Mouse (Mus musculus): ENCODE data around the gene Trak1. TPM values are rescaled to one million over a fixed set of nuclear protein-coding genes. Genes with fewer than 3 reads are reported as not detected.
A peak's percentile ranks its signal among the peaks of the same experiment; 100 is the strongest.

The Trak1 gene
- polyA plus RNA-seq (2014; fragmentation: Nextera tagmentation; extraction: Ambion mirVana) = 19.8 and 21.2 TPM in 2 replicates

DNA sequence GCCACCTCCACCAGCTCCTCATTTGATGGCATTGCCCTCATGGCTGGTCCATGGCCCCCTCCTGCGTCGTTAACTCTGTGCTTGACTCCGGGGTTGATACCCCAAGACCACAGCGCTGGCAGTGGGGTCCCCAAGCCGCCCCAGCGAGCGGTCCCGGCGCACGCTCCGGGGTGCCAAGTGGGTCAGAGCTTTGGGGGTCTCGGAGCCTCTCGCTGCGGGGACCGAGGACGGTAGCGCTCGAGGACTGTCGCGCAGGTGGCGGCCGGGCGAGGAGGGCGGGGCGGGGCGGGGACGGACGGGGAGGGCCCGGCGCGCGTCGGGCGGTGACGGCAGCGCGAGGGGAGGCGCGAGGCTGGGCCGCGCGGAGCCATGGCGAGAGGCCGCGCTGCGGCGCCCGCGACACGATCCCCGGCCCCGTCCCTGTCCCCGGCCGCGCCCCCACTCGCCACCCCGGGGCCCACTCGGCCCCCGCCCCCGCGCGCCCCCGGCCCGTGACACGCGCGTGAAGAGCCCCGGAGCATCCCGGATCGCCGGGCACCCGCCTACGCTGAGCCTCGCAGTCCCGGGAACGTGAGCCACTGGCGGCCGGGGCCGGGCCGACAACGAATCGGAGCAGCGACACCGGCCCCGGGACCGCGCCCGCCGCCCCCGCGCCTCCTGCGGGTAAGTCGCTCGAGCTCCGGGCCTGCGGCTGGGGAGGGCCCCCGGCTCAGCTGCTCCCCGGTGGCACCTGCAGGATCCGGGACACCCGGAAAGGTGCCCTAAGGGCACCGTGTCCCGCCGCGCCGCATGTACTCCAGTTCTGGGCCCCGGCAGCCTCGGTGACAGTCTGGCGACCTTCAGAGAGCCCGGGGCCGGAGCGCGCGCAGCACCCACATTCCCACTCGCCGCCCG, at the start of gene Trak1:
Trak1 (plus strand) TSS at position 332 of the 894 bp plus-strand sequence.
- H3K27ac ChIP-seq (ENCODE audit: low read depth, low read length) = peak within 1 kb of the TSS; percentile 54
- no peaks in the 10 kb centered on the region for H3K36me3 ChIP-seq (ENCODE audit: control insufficient read depth, insufficient read depth, low read length)
- H3K9me3 ChIP-seq (ENCODE audit: control insufficient read depth, low read length) = no peaks in the 10 kb centered on the region
- peak within 1 kb of the TSS; percentile 93 for H3K9ac ChIP-seq (ENCODE audit: low read depth, low read length)
- no peaks in the 10 kb centered on the region for H3K27me3 ChIP-seq (ENCODE audit: control insufficient read depth, insufficient read depth, low read length)
- H3K4me2 ChIP-seq (replicated peaks; ENCODE audit: low read depth, low read length) = peak within 1 kb of the TSS; percentile 73
- H3K4me1 ChIP-seq (replicated peaks; ENCODE audit: control insufficient read depth, insufficient read depth, low read length) = peaks cover 21% of the 10 kb centered on the region
- DNase-seq (ENCODE audit: low spot score) (peak; percentile 79), ATAC-seq (ENCODE audit: low FRiP score) (peak; percentile 84)
- H3K4me3 ChIP-seq (ENCODE audit: low read depth, low read length) = peak within 1 kb of the TSS; percentile 87
- WGBS = under 1% methylated on average over 72 of the region's 116 CpGs

GRCm38 (mm10) chr9:121247956-121248775, 49.1 kb upstream of the Trak1 start:
- H3K9ac ChIP-seq (ENCODE audit: low read depth, low read length) = no peak overlapping the region
- H3K36me3 ChIP-seq (ENCODE audit: control insufficient read depth, insufficient read depth, low read length) = no peaks in the 10 kb centered on the region
- DNase-seq (ENCODE audit: low spot score) (peak; percentile 89), ATAC-seq (ENCODE audit: low FRiP score) (no peak)
- no peak overlapping the region for H3K27ac ChIP-seq (ENCODE audit: low read depth, low read length)
- no peak overlapping the region for H3K4me3 ChIP-seq (ENCODE audit: low read depth, low read length)
- H3K9me3 ChIP-seq (ENCODE audit: control insufficient read depth, low read length) = no peaks in the 10 kb centered on the region
- no peaks in the 10 kb centered on the region for H3K27me3 ChIP-seq (ENCODE audit: control insufficient read depth, insufficient read depth, low read length)
- H3K4me2 ChIP-seq (replicated peaks; ENCODE audit: low read depth, low read length) = no peak overlapping the region
- no peaks in the 10 kb centered on the region for H3K4me1 ChIP-seq (replicated peaks; ENCODE audit: control insufficient read depth, insufficient read depth, low read length)
- 65% methylated on average over 12 of the region's 12 CpGs for WGBS

GRCm38 (mm10) chr9:121249805-121250204, 47.5 kb upstream of the Trak1 start:
- H3K4me1 ChIP-seq (replicated peaks; ENCODE audit: control insufficient read depth, insufficient read depth, low read length) = no peaks in the 10 kb centered on the region
- no peaks in the 10 kb centered on the region for H3K9me3 ChIP-seq (ENCODE audit: control insufficient read depth, low read length)
- no peak overlapping the region for H3K9ac ChIP-seq (ENCODE audit: low read depth, low read length)
- H3K27ac ChIP-seq (ENCODE audit: low read depth, low read length) = no peak overlapping the region
- H3K4me3 ChIP-seq (ENCODE audit: low read depth, low read length) = no peak overlapping the region
- DNase-seq (ENCODE audit: low spot score) (no peak), ATAC-seq (ENCODE audit: low FRiP score) (no peak)
- no peaks in the 10 kb centered on the region for H3K36me3 ChIP-seq (ENCODE audit: control insufficient read depth, insufficient read depth, low read length)
- H3K27me3 ChIP-seq (ENCODE audit: control insufficient read depth, insufficient read depth, low read length) = no peaks in the 10 kb centered on the region
- WGBS = 53% methylated on average over 14 of the region's 14 CpGs
- no peak overlapping the region for H3K4me2 ChIP-seq (replicated peaks; ENCODE audit: low read depth, low read length)

- no peak for ATAC-seq (ENCODE audit: low FRiP score)
- DNase-seq (ENCODE audit: low spot score) = no peak
- Histone ChIP-seq H3K36me3 (ENCODE audit: control insufficient read depth, insufficient read depth, low read length) (no peaks in the 10 kb centered on the region), H3K4me2 (replicated peaks; ENCODE audit: low read depth, low read length) (no peak overlapping the region), H3K27me3 (ENCODE audit: control insufficient read depth, insufficient read depth, low read length) (no peaks in the 10 kb centered on the region), H3K9ac (ENCODE audit: low read depth, low read length) (no peak overlapping the region), H3K4me3 (ENCODE audit: low read depth, low read length) (no peak overlapping the region), H3K9me3 (ENCODE audit: control insufficient read depth, low read length) (no peaks in the 10 kb centered on the region), H3K27ac (ENCODE audit: low read depth, low read length) (no peak overlapping the region), H3K4me1 (replicated peaks; ENCODE audit: control insufficient read depth, insufficient read depth, low read length) (no peaks in the 10 kb centered on the region)
- 87% methylated on average over 11 of the region's 11 CpGs for WGBS
Measured at GRCm38 (mm10) chr9:121250854-121251253, 46.4 kb upstream of the Trak1 start.

DNA sequence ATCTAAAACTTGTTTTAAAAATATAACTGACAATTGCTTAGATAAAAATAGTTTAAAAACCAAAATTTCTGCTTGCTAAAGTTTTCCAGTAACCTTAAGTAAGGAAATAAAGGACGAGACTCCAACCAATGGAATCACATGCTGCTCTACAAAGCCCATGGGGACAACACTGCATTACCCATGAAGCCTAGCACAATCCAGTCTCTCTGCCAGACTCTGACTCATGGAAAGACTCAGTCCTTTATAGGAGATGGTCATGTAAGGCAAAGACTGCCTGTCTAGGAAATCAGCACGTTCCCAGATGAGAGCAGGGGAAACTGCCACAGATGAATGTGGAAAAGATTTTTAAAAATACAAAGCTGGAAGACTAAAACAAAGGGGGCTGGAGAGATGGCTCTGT, 43.3 kb upstream of the Trak1 start:
- H3K27ac ChIP-seq (ENCODE audit: low read depth, low read length) = no peak overlapping the region
- H3K27me3 ChIP-seq (ENCODE audit: control insufficient read depth, insufficient read depth, low read length) = no peaks in the 10 kb centered on the region
- no peaks in the 10 kb centered on the region for H3K36me3 ChIP-seq (ENCODE audit: control insufficient read depth, insufficient read depth, low read length)
- no peak overlapping the region for H3K9ac ChIP-seq (ENCODE audit: low read depth, low read length)
- H3K4me2 ChIP-seq (replicated peaks; ENCODE audit: low read depth, low read length) = no peak overlapping the region
- H3K9me3 ChIP-seq (ENCODE audit: control insufficient read depth, low read length) = no peaks in the 10 kb centered on the region
- H3K4me1 ChIP-seq (replicated peaks; ENCODE audit: control insufficient read depth, insufficient read depth, low read length) = no peaks in the 10 kb centered on the region
- DNase-seq (ENCODE audit: low spot score) (no peak), ATAC-seq (ENCODE audit: low FRiP score) (no peak)
- 86% methylated on average over 2 of the region's 2 CpGs for WGBS
- no peak overlapping the region for H3K4me3 ChIP-seq (ENCODE audit: low read depth, low read length)

DNA sequence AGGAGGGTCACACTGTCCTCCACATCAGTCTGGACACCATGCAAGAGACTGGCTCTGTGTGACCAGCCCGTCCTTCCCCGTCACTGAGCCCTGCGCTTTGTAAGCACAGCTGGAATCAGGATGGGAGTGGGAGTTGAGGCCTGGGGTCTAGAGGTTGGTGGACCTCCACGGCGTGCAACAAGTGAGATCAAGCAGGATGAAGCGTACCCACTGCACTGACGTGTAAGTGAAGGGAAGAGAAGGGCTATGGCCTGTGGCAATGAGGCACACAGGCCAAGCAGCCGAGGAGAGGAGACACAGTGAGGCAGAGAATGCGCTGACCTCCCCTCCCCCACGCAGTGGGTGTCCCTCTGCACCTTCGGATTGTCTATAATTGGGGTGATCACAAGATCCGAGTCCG, 42.5 kb upstream of the Trak1 start:
- WGBS = 94% methylated on average over 13 of the region's 13 CpGs
- Histone ChIP-seq H3K27ac (ENCODE audit: low read depth, low read length) (no peak overlapping the region), H3K9ac (ENCODE audit: low read depth, low read length) (no peak overlapping the region), H3K4me2 (replicated peaks; ENCODE audit: low read depth, low read length) (no peak overlapping the region), H3K9me3 (ENCODE audit: control insufficient read depth, low read length) (no peaks in the 10 kb centered on the region), H3K27me3 (ENCODE audit: control insufficient read depth, insufficient read depth, low read length) (no peaks in the 10 kb centered on the region), H3K4me3 (ENCODE audit: low read depth, low read length) (no peak overlapping the region), H3K4me1 (replicated peaks; ENCODE audit: control insufficient read depth, insufficient read depth, low read length) (no peaks in the 10 kb centered on the region), H3K36me3 (ENCODE audit: control insufficient read depth, insufficient read depth, low read length) (no peaks in the 10 kb centered on the region)
- DNase-seq (ENCODE audit: low spot score) (no peak), ATAC-seq (ENCODE audit: low FRiP score) (no peak)

- Histone ChIP-seq H3K36me3 (ENCODE audit: control insufficient read depth, insufficient read depth, low read length) (no peaks in the 10 kb centered on the region), H3K4me3 (ENCODE audit: low read depth, low read length) (no peak overlapping the region), H3K27ac (ENCODE audit: low read depth, low read length) (no peak overlapping the region), H3K4me2 (replicated peaks; ENCODE audit: low read depth, low read length) (no peak overlapping the region), H3K27me3 (ENCODE audit: control insufficient read depth, insufficient read depth, low read length) (no peaks in the 10 kb centered on the region), H3K9ac (ENCODE audit: low read depth, low read length) (no peak overlapping the region), H3K4me1 (replicated peaks; ENCODE audit: control insufficient read depth, insufficient read depth, low read length) (no peaks in the 10 kb centered on the region), H3K9me3 (ENCODE audit: control insufficient read depth, low read length) (no peaks in the 10 kb centered on the region)
- ATAC-seq (ENCODE audit: low FRiP score) = no peak
- 85% methylated on average over 9 of the region's 9 CpGs for WGBS
- no peak for DNase-seq (ENCODE audit: low spot score)
Measured at GRCm38 (mm10) chr9:121257106-121257505, 40.2 kb upstream of the Trak1 start.

- Histone ChIP-seq H3K27me3 (ENCODE audit: control insufficient read depth, insufficient read depth, low read length) (no peaks in the 10 kb centered on the region), H3K36me3 (ENCODE audit: control insufficient read depth, insufficient read depth, low read length) (no peaks in the 10 kb centered on the region), H3K27ac (ENCODE audit: low read depth, low read length) (no peak overlapping the region), H3K4me3 (ENCODE audit: low read depth, low read length) (no peak overlapping the region), H3K4me1 (replicated peaks; ENCODE audit: control insufficient read depth, insufficient read depth, low read length) (no peaks in the 10 kb centered on the region), H3K4me2 (replicated peaks; ENCODE audit: low read depth, low read length) (no peak overlapping the region), H3K9ac (ENCODE audit: low read depth, low read length) (no peak overlapping the region), H3K9me3 (ENCODE audit: control insufficient read depth, low read length) (no peaks in the 10 kb centered on the region)
- ATAC-seq (ENCODE audit: low FRiP score) (no peak), DNase-seq (ENCODE audit: low spot score) (no peak)
- WGBS = 88% methylated on average over 10 of the region's 10 CpGs
Measured at GRCm38 (mm10) chr9:121265307-121265706, 32.0 kb upstream of the Trak1 start.

Measured in hindbrain, embryonic 11.5 days (tissue).